Mouse (Mus musculus) kidney, postnatal 0 days (tissue): ENCODE measurements around the gene Unc13b. TPM values are rescaled to one million over a fixed set of nuclear protein-coding genes. Genes with fewer than 3 reads are reported as not detected.

Experiments used
- ATAC-seq: fragments of 200-750 bp; cut with Nextera tagmentation; replicated peaks from 2 replicates; pipeline ENCODE4 v1.8.0; 2017; ENCODE audit warnings: low read depth, moderate number of reproducible peaks, moderate TSS enrichment, moderate library complexity; ENCODE audit not compliant: low FRiP score
- DNase-seq: peaks from one replicate; pipeline ENCODE4 v3.0.0-alpha.2; 2016; ENCODE audit warnings: low spot score
- H3K27ac ChIP-seq: fragments of 300-500 bp; sonication (generic); 2 replicates; pipeline ENCODE4 v1.5.1; 2014; ENCODE audit warnings: mild to moderate bottlenecking
- H3K27me3 ChIP-seq: fragments of 300-500 bp; sonication (generic); 2 replicates; pipeline ENCODE4 v1.6.1; 2014; ENCODE audit warnings: low read length, mixed read lengths; ENCODE audit not compliant: insufficient read depth
- H3K36me3 ChIP-seq: fragments of 300-500 bp; sonication (generic); 2 replicates; pipeline ENCODE4 v1.6.1; 2014; ENCODE audit warnings: low read length, mixed read lengths; ENCODE audit not compliant: insufficient read depth
- H3K4me1 ChIP-seq: fragments of 300-500 bp; sonication (generic); replicated peaks from 2 replicates; pipeline ENCODE4 v1.6.1; 2014; ENCODE audit warnings: antibody characterized with exemption, low read length, mixed read lengths; ENCODE audit not compliant: insufficient read depth
- H3K4me2 ChIP-seq: fragments of 300-500 bp; sonication (generic); 2 replicates; pipeline ENCODE4 v1.6.1; 2014; ENCODE audit warnings: mild to moderate bottlenecking, low read length, moderate library complexity, mixed read lengths
- H3K4me3 ChIP-seq: fragments of 300-500 bp; sonication (generic); replicated peaks from 2 replicates; pipeline ENCODE4 v1.5.1; 2014; ENCODE audit warnings: low read depth, low read length
- H3K9ac ChIP-seq: fragments of 300-500 bp; sonication (generic); 2 replicates; pipeline ENCODE4 v1.6.1; 2014; ENCODE audit warnings: low read depth, low read length
- H3K9me3 ChIP-seq: fragments of 300-500 bp; sonication (generic); replicated peaks from 2 replicates; pipeline ENCODE4 v1.6.1; 2016; ENCODE audit warnings: low read length, inconsistent platforms, mixed read lengths
- CTCF ChIP-seq: IDR thresholded peaks from 2 replicates; pipeline ENCODE4 v1.5.1; 2016; ENCODE audit warnings: antibody characterized with exemption, low read depth, mild to moderate bottlenecking, moderate library complexity
- WGBS: fragments of 180-500 bp; shearing (Covaris S2); extraction: QIAGEN DNeasy Blood & Tissue Kit; methylation state at CpG from one replicate; pipeline ENCODE4 v1.1.7; 2014; 5-methylcytosine and 5-hydroxymethylcytosine counted together
- polyA plus RNA-seq: library from polyadenylated mRNA; unstranded; fragments of >200 nt; fragmentation: Nextera tagmentation; extraction: Ambion mirVana; gene quantifications from 2 replicates; pipeline ENCODE4 v1.2.1, GENCODE M21; 2015

Unc13b gene
- polyA plus RNA-seq, 1 experiment from 2014 or later, result 3.3 TPM

DNA sequence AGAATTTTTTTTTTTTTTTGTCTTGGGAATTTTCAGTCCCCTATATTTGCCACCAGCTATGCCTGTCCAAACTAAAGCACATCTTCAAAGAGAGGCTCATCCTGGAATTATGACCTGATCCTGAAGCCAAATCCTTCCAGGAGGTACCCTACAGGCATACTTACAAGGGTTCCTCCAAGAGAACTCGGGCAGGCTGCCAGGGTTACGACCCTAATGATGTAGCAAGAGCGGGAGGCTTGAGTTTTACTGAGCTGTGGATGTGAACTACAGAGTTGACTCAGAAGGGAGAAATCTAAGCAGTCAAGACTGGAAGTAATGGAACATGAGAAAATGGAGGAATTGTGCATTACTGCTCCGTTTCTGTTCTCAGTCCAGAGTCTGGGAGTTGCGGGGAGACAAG is 201.3 kb downstream of the Unc13b start:
- Histone ChIP-seq H3K4me3 (no peak overlapping the region), H3K9me3 (no peaks in the 10 kb centered on the region), H3K4me2 (no peak overlapping the region), H3K27me3 (no peaks in the 10 kb centered on the region), H3K36me3 (0 out of 2 replicates have a peak, but pooled peaks cover 7% of the 10 kb centered on the region), H3K4me1 (no peaks in the 10 kb centered on the region), H3K27ac (no peak overlapping the region), H3K9ac (no peak overlapping the region)
- WGBS, result 46% methylated on average over 5 of the region's 5 CpGs
- TF ChIP-seq CTCF, result no peak
- peak; percentile 16 for DNase-seq
- no peak for ATAC-seq

DNA sequence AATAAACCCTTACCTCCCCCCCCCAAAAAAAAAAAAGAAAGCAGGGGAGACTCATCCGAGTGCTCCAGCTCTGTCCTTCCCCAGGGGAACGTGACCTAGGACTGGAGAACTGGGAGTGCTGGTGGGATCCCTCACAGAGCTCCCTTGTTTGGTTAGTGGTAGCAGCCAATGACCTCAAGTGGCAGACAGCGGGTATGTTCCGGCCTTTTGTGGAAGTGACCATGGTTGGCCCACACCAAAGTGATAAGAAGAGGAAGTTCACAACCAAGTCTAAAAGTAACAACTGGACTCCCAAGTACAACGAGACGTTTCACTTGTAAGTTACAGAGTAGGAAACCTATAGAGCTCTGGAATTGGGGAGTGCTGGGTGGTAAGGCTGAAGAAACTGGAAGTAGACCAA is 204.1 kb downstream of the Unc13b start:
- H3K4me1 ChIP-seq, result peaks cover 4% of the 10 kb centered on the region; the same call in 1 of the 2 replicates
- H3K9ac ChIP-seq, result no peak overlapping the region
- no peaks in the 10 kb centered on the region for H3K9me3 ChIP-seq
- no peak for ATAC-seq
- H3K4me3 ChIP-seq, result no peak overlapping the region
- H3K4me2 ChIP-seq, result no peak overlapping the region
- no peaks in the 10 kb centered on the region for H3K27me3 ChIP-seq
- no peak overlapping the region for H3K27ac ChIP-seq
- TF ChIP-seq CTCF, result no peak
- H3K36me3 ChIP-seq, result no peaks in the 10 kb centered on the region
- 92% methylated on average over 6 of the region's 6 CpGs for WGBS
- DNase-seq, result no peak

DNA sequence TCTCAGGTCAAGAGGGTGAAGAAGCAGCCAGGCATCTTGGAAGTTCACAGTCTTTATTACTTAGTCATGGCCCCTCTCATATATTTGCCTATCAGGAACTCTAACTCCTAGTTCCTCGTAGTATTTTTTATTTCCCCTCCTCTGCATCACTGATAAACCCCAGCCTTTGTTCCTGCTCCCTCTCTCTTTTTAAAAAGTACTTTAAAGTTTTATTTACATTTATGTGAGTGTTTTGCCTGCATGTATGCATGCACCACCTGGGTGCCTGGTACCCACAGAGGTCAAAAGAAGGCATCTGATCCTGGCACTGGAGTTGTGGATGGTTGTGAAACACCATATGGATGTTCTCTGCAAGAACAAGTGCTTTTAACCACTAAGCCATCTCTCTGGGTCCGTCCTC is 207.4 kb downstream of the Unc13b start:
- ATAC-seq, result no peak
- DNase-seq, result no peak

DNA sequence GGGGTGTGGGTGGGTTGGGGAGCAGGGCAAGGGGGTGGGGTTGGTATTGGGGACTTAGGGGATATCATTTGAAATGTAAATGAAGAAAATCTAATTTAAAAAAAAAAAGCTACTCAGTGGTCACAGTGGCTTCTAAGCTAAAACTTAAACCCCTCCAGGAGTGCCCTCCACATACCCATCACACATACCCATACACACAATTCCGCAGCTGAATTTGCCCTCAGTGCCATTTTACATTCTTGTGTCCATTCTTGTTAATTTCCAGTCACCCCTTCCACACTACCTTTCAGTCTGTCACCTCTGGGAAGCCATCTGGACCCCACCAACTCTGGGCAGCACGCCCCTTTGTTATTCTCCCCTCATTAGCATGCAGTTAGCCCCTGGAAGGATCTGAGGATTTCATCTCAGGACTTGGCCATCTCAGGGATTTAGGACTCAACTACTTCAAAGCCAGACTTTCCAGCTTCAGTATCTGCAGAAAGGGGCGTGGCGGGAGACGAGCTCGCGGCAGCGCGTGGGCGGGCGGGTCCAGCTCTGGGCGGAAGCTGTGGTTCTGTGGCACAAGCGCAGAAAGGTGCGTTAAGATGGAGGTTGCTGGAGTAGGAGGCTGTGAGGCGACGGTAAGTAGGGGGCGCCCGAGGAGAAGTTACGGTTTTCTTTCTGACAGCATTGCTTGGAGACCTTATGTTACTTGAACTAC is 208.0 kb downstream of the Unc13b start, which contains the start of gene Atp8b5:
TSS of gene Atp8b5 (plus strand) at position 537 of the 700 bp plus-strand sequence.
- Histone ChIP-seq H3K27me3 (no peaks in the 10 kb centered on the region), H3K9me3 (no peaks in the 10 kb centered on the region), H3K4me3 (peak within 1 kb of the TSS; percentile 16), H3K4me1 (peaks cover 4% of the 10 kb centered on the region; the same call in 1 of the 2 replicates), H3K4me2 (peak within 1 kb of the TSS; percentile 55), H3K9ac (no peak within 1 kb of the TSS), H3K27ac (no peak within 1 kb of the TSS), H3K36me3 (no peaks in the 10 kb centered on the region)
- peak; percentile 95 for DNase-seq
- WGBS, result 3% methylated on average over 19 of the region's 19 CpGs
- ATAC-seq, result peak; percentile 79
- TF ChIP-seq CTCF, result peak; percentile 85

More for the DNA sequence above, 207.4 kb downstream of the Unc13b start:
- Histone ChIP-seq H3K4me2 (no peak overlapping the region), H3K9ac (no peak overlapping the region), H3K27ac (no peak overlapping the region), H3K9me3 (no peaks in the 10 kb centered on the region), H3K36me3 (no peaks in the 10 kb centered on the region), H3K4me1 (peaks cover 4% of the 10 kb centered on the region; the same call in 1 of the 2 replicates), H3K27me3 (no peaks in the 10 kb centered on the region), H3K4me3 (no peak overlapping the region)
- WGBS, result 33% methylated on average over 2 of the region's 2 CpGs
- no peak for TF ChIP-seq CTCF

DNA sequence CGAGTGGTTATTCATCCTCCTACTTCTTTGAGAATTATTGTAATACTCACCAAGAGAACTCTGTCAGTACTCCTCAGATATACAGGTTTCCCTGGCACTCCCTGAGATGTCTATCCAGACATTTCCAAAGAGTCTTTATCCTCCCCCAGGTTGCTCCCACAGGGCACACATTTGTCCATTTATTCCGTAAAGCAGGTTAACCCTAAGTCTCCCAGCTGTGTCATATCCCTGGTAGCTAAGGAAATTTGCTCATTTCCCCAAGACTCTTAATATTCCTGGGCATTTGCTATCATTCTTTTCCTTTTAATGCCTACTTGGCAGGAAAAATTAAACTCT is 208.5 kb downstream of the Unc13b start:
- Histone ChIP-seq H3K27ac (no peak overlapping the region), H3K36me3 (no peaks in the 10 kb centered on the region), H3K4me1 (peaks cover 4% of the 10 kb centered on the region; the same call in 1 of the 2 replicates), H3K9me3 (no peaks in the 10 kb centered on the region), H3K9ac (no peak overlapping the region), H3K4me2 (peak overlapping the region; percentile 55; the same call in 1 of the 2 replicates), H3K27me3 (no peaks in the 10 kb centered on the region), H3K4me3 (no peak overlapping the region)
- ATAC-seq, result no peak
- WGBS, result 6% methylated on average over 2 of the region's 2 CpGs
- TF ChIP-seq CTCF, result no peak
- DNase-seq, result no peak

DNA sequence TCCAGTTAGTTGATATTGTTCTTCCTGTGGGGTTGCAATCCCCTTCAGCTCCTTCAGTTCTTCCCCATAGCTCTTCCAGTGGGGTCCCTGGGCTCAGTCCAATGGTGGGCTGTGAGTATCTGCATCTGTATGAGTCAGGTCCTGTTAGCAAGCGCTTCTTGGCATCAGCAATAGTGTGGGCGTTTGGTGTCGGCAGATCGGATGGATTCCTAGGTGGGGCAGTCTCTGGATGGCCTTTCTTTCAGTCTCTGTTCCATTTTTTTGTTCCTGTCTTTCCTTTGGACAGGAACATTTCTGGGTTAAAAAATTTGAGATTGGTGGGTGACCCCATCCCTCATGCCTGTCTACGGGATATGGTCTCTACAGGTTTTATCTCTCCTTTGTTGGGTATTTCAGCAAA is 226.7 kb downstream of the Unc13b start:
- no peak for ATAC-seq
- WGBS, result 87% methylated on average over 5 of the region's 5 CpGs
- H3K4me2 ChIP-seq, result no peak overlapping the region
- H3K9ac ChIP-seq, result no peak overlapping the region
- no peak overlapping the region for H3K27ac ChIP-seq
- no peaks in the 10 kb centered on the region for H3K9me3 ChIP-seq
- H3K27me3 ChIP-seq, result no peaks in the 10 kb centered on the region
- H3K4me1 ChIP-seq, result no peaks in the 10 kb centered on the region
- H3K4me3 ChIP-seq, result no peak overlapping the region
- no peak for DNase-seq
- H3K36me3 ChIP-seq, result no peaks in the 10 kb centered on the region
- TF ChIP-seq CTCF, result no peak
